Mouse (Mus musculus) urinary bladder, adult 2 months (tissue): ENCODE results near the gene Cdyl. TPM values are rescaled to one million over a fixed set of nuclear protein-coding genes. Genes with fewer than 3 reads are reported as not detected.

Experiments used
- DNase-seq: peaks from one replicate; pipeline ENCODE4 v3.0.0; 2022; ENCODE audit warnings: low spot score
- polyA plus RNA-seq: library from polyadenylated mRNA; depleted of rRNA; stranded (reverse); fragments of >200 nt; gene quantifications from 2 replicates; pipeline ENCODE4 v1.2.3, GENCODE M21; 2012

Gene Cdyl
- polyA plus RNA-seq, 1 experiment = 11.7 TPM

DNA sequence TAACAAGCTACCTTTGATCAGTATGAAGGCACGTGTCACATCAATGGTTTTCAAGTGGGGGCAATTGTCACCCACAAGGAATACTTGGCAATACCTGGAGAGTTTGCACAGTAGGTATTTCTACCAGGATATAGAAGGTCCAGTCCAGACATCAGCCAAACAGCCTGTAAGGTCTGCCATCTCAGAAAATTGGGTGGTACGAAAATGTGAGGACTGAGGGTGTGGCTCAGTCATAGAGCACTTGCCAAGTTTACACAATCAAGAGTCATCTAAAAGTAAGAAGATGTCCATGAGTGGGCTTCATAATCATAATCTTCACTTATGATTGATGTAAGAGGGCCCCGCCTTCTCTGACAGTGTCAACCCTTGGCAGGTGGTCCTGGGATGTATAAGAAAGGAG lies 29.9 kb downstream of the Cdyl start:
- no peak for DNase-seq

DNA sequence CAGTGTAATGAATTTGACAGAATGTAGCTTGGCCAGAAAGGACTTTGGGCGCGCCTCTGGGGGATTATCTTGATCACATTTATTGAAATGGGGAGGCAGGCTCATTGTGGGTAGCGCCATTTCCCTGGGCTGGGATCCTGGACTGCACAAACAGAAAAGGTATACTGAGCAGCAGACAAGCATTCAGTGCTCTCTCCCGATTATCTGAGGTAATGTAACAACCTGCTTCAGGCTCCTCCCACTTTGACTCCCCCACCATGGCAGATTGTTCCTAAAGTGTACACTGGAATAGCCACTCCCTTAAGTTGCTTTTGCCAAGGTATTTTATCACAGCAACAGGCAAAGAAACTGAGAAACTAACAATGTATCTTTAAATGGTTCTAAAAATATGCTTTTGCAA lies 58.0 kb downstream of the Cdyl start:
- no peak for DNase-seq

DNA sequence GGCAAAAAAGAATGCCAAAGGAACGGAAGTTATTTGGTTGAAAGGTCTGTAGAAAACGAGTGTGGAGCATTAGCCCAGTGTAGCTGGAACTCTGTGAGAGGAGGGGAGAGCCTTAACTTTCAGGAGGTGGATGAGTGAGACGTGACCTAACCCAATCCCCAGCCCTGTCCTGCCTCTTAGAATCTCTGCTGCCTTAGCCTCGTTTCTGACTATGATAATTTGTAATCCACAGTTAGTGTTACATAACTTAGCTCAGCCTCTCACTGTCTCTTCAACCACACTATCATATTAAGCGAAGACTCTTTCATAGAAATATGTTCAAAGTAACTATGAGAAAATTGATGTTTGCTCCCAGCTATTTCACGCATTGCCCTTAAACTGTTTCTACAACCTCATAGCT lies 59.9 kb downstream of the Cdyl start:
- no peak for DNase-seq

DNA sequence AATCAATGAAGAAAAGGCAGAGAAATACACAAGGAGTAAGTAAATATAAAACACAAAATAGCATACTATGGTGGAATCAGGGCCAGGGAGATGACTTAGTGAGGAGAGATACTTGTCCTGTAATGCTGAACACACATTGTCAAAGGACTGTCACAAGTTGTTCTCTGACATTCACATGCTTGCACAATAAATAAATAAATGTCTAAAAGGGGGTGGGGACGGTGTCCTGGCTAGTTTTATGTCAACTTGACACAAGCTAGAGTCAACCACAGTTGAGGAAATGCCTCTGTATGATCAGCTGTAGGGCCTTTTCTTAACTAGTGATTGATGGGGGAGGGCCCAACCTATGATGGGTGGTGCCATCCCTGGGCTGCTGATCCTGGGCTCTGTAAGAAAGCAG lies 63.4 kb downstream of the Cdyl start:
- DNase-seq = no peak

DNA sequence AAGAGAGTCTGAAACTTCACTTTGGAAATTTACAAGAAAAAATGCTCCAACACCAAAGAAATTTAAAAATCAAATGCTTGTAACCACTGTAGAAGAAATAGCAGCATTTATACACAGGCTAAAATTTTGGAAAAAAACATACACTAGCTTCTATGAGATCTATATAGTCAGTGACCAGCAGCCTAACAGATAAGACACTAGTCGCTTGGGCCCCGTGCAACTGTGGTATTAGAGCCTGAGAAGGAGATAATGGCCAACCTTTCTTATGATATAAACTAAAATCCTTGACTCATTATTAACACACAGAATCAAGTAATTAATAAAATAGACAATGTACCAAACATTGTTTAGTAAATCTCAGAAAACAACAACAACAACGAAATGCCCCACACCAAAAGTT lies 66.4 kb downstream of the Cdyl start:
- DNase-seq = no peak

DNA sequence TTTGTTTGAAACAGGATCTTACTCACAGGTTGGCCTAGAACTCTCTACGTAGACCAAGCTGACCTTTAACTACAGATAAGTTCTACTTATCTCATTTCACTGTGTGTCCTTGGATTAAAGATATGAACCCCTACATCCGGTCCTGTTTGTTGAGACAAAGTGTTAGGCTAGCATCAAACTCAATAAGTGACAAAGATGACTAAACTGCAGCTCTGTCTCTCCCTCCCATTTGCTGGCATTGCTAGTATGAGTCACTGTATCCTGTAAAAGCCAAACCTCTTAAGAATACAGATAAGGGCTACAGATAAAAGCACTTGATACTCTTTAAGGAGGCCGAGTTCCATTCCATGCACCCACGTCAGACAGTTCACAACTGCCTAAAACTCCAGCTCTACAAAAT lies 72.5 kb downstream of the Cdyl start:
- no peak for DNase-seq

DNA sequence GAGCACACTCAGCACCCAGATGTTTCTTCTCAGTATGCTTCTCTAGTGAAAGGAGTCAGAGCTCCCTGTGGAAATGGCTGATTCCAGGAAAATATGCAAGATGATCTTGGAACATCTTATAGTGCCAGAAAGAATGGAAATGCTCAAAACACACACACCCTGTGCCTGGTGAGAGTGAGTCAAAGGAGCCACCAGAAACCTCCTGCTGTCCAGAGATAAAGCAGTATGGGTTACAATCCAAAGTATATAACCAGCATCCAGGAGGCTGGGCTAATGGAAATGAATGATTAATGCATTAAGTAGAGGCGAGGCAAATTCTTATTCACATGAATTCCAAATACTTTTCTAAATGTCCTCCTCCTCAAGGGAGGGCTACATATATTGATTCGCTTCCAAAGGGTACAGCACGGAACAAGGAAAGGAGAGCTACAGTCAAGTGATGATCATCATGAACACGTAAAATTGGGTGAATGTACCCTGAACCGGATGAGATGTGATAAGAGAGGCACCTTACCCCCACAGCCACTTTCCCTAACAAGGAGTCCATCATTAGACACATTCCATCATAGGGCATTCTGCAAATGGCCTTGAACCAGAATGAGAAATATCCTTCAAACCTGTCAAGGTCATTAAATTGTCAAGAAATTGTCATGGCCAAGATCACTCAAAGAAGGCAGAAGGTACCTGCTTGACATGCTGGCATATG lies 73.4 kb downstream of the Cdyl start:
- DNase-seq = no peak

DNA sequence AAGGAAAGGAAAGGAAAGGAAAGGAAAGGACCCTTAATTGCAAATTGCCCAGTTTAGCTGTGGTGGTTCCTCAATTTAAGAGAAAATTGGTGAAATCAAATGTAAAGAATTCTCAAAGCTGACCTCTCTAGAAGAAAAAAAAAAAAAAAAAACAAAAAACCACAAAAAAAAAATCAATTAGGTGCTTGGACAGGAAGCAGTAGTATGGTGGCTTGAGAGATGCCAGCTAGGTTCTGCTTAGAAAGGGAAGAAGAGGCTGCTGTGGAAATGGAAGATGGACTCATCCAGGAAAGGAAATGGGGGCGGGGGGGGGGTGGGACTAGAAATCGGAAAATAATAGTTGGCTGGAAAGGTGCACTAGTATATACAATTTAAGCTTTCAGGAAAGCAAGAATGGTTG lies 77.9 kb downstream of the Cdyl start:
- no peak for DNase-seq

DNA sequence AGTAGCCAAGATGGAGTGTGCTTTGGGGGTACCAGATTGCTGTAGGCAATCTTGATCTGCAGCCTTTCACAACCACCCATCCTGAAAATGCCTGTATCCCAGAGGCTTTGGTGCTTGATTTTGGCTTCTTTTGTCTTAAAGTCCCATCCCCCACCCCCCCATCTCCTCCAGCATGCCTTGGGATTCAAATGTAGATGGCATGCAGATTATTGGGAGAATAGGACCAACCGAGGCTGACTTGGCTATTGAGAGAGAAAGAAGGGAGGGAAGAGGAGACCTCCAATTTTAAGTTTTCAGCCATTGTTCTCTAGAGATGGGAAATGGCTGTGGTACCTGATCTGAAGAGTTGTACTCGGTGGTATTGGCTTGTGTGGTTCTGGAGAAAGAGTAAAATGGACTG lies 78.6 kb downstream of the Cdyl start:
- DNase-seq = no peak

DNA sequence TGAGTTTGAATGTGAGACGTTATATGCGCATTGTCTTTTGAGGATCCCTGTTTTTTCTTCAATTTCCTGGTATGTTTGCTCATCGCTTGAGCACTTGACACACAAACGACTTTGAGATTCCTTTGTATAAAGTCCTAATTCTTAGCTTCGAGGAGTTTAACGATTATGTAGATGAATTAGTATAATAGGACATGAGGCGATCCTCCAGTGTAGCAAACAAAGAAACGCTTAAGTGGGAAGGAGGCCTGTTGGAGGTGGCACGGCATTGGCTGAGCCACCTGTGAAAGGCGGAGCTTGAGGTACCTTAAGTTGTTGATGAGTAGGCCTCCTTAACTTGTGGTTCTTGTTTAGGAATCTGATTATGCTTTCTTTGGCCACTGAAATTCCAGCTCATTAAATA lies 79.8 kb downstream of the Cdyl start:
- DNase-seq = no peak

DNA sequence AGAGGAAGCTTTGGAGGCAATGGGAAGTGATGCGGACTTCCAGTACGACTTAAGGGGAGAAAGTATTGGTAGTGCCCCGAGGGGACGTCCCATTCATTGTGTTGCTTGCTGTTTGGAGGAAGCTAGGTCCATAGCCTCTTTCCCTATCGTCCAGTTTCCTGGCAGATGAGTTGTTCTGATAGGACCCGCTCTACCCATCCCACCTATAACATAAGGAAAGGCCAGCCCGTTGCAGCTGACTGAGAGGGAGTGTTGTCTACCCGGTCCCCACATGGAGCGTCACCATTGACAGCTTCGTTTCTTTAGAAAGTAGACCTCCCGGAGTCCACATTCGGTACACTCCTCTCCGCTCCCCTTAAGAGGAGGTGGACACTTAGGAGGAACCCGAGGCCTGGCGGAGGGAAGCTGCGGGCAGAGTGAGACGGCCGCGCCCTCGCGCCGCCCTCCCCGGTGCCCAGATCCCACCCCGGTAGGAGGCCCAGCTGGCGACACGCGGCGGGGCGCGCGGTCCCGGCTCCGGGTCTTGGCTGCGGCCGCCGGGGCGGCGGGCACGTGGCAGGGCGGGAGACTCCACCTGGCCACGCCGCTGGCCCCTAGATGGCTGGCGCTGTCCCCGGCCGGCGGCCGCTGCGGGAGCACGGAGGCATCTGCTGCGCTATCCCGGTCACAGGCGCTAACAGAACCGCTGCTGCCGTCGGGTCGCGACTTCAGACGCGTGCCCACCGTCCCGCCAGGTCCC lies 80.8 kb downstream of the Cdyl start:
- peak; percentile 84 for DNase-seq

DNA sequence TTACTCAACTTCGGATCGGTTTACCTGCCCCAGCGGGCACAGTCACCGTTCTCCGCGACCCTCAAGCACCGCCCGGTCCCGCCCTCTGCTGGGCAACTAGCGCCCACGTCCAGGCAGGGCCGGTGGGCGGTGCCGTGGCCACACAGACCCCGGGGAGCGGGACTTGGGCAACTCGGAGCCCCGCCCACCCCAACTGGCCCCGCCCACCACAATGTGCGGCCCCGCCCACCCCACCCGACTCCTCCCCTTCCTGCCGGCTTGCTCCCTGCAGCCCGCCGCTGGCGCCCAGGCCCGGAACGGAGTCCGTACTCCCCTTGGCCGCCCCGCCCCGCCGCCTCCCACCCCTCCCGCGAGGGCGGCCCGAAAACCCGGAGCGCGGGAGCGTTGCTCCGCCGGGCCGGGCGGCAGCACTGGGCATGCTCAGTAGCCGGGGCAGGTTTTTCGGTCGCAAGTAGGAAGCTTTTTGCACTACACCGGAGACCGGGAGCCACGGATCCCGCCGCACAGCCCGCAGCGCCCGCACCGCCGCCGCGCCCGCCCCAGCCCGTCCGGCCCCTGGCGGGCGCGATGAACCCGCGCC lies 81.5 kb downstream of the Cdyl start:
- DNase-seq = peak; percentile 91

DNA sequence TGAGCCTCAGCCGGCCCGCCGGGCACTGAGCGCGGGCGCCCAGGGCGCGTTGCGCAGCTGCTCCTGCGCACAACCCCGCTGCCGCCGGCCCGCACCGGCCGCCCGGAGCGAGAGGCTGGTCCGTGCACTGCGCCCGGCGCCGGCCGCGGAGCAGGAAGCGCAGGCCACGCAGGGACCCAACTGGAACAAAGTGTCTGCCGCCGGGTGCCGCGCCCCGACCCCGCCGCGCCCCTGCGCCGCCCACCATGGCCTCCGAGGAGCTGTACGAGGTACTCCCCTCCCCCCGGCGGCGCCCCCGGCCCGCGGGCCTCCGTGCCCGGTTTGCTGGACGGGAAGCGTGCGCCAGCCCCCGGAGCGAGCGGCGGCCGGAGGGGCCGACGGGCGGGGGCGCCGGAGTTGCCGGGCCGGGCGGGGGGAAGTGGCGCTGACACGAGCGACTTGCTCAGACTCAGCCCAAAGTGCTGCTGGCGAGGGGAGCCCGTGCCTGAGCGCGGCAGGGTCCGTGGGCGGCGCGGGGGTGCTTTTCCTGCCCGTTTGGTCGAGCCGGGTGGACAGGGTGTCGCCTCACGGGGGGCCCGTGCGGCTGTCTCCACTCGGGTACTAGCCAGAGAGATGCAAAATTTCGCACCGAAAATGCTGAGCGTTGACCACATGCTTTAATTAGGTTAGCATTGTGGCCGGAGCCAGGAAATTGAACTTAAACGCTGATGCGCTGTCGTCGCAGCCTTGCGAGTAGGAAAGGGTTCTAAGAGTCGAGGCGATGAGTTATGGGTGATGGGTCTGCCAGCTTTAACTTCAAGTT lies 82.2 kb downstream of the Cdyl start:
- peak; percentile 55 for DNase-seq

DNA sequence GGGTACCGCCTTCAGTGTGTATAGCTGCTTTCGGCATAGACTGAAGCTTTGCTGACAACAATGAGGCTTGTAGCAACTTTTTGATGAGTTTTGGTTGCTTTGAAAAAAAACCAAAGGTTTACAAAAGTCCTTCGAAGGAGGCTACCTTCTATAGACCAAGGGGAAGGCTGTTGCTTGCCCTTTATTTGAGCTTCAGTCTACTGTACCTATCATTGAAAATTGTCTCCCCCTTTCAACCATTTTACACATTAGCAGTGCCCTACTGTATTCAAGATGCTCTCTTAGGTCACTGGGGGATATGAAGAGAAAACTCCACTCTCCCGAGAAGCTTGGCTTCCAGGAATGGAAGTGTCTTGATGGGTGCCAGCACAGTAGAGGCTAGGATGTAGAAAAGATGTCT lies 83.1 kb downstream of the Cdyl start:
- no peak for DNase-seq

DNA sequence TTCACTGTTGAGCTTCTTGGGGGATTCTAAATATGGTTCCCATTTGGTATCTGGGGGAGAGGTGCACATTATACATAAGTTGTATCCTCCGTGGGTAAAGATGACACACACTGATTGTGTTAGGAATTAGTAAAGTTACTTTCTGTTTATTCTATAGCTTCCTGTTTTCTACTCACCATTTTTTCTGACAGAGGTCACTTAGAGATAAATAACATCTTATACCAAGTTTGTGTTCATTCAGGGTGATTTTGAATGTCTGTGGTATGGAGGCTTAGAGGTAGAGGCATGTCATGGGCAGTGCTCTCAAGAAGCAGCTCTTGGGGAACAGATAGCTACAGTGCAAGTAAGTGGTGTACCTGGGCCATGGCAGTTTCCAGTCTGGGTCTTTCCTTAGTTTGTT lies 83.6 kb downstream of the Cdyl start:
- no peak for DNase-seq

DNA sequence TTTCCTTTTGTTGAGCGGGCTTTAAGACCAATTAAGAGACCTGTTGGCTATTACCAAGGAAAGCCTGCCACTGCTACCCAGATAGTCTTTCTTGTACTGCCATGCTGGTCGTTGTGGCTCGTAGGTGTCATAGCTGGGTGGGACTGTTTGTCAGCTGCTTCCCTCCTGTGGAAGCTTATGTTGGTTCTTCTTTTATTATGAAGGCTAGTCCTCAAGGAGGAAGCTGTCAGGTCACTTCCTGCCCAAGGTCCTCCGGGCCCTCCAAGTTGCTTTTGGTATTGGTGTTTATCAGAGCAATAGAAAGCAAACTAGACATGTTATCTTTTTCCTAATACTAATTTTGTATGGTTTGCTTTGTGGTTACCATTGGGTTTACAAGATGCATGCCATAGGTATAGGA lies 89.6 kb downstream of the Cdyl start:
- no peak for DNase-seq

DNA sequence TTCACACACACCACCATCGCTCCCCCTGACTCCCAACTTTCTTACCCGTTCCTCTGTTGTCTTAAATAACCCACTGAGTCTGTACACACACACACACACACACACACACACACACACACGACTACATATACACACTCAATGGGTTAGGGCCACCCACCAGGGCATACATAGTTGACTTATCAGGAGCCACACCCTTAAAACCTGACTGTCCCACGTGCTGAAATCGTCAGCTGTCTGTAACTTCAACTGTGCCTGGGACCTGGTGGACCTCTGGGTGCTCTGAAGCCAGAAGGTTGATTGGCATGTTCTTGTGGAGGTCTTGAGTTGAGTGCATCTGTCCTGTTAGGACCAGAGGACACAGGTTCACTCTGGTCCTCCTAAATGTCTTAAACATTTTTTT lies 90.0 kb downstream of the Cdyl start:
- DNase-seq = no peak

DNA sequence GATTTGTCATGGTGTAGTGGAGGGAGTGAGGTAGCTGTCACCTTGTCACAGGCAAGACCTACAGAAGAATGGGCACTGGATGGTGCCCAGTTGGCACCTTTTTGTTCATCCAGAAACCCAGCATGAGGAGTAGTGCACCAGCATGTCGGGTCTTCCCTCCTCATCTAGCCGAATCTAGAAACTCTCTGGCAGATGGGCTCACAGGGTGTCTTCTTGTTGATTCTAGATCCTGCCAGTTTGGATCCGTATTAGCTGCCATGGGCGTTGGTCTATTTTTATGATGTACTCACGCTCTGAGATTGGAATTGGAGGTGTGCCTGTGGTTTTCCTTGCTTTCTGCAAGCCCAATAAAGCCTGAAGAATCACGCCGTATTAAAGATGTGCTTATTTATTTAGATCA lies 92.4 kb downstream of the Cdyl start:
- DNase-seq = no peak

DNA sequence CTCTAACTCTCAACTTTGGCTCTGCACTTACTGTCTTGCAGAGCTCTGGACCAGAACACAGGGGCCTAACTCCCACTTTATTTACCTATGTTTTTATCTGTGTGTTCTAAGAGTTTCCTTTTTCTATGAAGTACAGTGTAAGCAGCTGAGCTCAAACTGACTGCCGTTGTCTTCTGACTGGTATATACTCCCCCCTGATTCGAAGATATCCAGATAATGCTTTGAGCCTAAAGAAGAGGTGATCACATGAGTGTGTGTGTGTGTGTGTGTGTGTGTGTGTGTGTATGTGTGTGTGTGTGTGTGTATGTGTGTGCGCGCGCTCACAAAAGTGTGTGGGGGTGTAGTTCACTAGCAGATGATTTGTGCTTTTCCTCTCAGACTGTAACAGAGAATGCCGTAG lies 95.4 kb downstream of the Cdyl start:
- no peak for DNase-seq

DNA sequence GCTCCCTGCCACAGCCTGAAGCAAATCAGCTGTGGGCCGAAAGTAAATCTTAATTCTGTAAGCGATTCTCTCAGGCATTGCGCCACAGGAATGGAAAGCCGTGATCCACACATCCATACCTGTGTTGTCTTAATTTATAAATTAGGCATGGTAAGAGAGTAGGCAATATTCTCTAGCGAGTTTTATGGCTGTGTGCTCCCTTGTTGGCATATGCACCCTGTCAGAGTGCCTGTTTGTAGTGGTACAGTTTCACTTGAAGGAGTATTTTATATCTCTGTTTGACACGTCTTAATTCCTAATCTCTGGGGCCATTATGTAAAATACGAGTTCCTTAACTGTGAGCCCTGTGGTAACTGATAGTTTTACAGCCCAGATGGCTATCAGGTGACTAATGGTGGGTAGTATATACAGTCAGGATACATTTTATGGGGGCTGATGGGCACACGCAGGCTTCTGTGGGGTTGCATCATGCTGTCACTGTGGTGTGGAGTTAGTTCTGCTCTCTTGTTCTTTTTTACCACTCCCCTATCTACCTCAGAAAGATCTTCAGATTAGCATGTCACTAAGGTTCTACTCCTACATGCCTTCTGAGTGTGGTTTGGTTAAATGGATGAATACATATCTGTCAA lies 96.1 kb downstream of the Cdyl start:
- DNase-seq = no peak

DNA sequence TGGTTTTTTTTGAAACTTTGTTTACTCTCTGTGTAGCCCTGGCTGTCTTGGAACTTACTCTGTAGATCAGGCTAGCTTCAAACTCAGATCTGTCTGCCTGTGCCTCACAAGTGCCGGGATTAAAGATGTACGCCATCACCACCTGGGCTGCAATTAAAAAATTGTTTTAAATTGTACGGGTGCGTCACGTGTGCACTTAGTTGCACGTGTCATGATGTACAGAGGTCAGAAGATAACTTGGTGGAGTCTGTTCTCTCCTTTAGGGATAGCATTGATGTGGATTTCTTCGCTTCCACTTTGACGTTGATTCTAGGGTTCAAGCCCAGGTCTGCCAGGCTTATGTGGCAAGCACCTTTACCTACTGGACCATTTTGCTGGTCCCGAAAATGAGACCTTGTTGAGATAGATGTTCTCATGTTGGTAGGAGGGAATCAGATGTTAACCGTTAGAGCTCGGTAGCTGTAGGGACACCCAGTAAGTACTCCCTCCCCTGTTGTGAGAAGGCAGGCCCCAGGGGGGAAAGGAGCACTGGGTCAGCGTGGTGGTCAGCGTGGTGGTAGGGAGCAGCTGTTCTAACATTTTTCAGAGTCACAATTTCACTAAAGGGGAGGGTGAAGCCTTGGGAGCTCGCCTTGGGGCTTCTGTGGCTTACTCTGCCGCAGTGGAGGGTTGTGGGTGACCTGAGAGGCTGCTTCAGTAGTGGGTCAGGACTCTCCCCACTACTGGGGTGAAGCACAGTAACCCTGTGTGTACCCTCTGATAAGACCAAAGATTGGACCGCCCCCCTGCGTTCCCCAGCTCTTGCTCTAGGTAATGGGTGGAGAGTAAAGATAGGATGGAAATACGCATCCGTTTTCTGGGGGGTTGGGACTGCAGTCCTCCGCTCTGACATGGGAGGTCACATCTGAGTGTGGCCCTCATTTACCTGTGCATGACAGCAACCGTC lies 97.0 kb downstream of the Cdyl start:
- DNase-seq = no peak
